Mouse (Mus musculus) lung, adult 18-20 months (tissue): Measurements from ENCODE around the gene Cep112.
A peak's percentile ranks its signal among the peaks of the same experiment; 100 is the strongest.

Experiments
- DNase-seq, 2 experiments: peaks; one replicate each; pipeline ENCODE4 v3.0.0; 2022; ENCODE audit warnings: mixed read lengths in 2 of 2

Gene Cep112

GRCm38 (mm10) chr11:108880546-108880945, 455.6 kb downstream of the Cep112 start:
- DNase-seq = peak; percentile 9 to 34

- DNase-seq = no peak
Observed at GRCm38 (mm10) chr11:108881662-108882061, 456.7 kb downstream of the Cep112 start.

GRCm38 (mm10) chr11:108885276-108885896, 460.4 kb downstream of the Cep112 start:
- DNase-seq = no peak

DNA sequence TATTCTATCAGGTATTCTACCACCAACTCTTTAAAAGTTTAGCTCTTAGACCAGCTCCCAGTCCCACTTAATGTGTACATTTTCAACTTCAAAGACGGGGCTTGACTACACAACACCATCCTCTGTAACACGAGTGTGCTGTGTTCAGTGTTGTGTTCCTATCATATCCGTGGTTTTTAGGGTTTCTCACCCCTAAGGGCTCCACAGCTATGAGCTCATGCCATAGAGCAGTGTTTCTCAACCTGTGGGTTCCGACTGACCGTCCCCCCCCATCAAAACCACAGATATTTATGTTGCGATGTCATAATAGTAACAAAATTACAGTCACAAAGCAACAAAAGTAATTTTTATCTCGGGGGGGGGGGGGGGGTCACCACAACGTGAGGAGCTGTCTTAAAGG, 461.1 kb downstream of the Cep112 start:
- no peak for DNase-seq

- peak; percentile 42 to 44 for DNase-seq
Observed at GRCm38 (mm10) chr11:108889121-108889520, 464.1 kb downstream of the Cep112 start.

DNA sequence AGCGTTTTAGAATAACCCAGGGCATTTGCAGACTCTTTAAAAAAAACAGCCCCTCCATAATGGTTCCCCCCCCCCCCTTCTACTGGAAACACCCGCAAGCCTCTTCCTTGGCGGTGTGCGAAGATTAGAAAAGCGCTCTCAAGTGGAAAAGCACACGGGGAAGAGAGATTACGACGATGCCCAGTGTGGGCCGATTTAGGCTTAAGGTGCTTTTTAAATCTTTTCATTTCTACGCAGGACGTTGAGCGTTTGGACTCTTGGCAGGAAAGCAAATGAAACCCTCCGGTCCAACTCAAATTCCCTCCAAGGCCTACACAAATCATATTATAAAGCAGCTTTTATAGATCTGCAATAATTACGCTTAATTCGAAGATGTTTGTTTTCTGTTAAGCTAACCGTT, 465.6 kb downstream of the Cep112 start:
- DNase-seq = no peak

- peak; percentile 18 to 32 for DNase-seq
Observed at GRCm38 (mm10) chr11:108891111-108891870, 466.3 kb downstream of the Cep112 start.

DNA sequence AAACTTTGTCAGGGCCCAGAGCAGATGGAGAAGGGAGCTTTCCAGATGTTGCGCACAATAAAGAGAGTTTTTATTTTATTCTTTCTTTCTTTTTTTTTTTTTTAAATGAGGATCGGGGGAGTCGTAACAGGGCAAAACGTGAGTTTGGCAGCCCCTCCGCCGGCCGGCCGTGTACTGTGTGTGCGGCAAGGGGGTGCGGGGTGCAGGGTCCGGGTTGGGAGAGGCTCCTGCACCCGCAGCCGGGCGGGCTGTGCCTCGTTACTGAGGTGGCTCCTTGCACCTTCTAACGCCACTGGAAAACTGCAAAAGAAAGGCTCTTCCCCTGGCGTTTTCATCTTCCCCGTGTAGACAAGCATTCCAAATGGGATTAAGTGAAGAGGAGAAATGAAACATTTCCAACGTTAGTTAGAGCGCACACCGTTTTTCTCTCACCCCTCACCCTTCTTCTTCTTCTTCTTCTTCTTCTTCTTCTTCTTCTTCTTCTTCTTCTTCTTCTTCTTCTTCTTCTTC, 466.9 kb downstream of the Cep112 start:
- no peak for DNase-seq

- DNase-seq = no peak
Observed at GRCm38 (mm10) chr11:108892406-108892805, 467.4 kb downstream of the Cep112 start.

DNA sequence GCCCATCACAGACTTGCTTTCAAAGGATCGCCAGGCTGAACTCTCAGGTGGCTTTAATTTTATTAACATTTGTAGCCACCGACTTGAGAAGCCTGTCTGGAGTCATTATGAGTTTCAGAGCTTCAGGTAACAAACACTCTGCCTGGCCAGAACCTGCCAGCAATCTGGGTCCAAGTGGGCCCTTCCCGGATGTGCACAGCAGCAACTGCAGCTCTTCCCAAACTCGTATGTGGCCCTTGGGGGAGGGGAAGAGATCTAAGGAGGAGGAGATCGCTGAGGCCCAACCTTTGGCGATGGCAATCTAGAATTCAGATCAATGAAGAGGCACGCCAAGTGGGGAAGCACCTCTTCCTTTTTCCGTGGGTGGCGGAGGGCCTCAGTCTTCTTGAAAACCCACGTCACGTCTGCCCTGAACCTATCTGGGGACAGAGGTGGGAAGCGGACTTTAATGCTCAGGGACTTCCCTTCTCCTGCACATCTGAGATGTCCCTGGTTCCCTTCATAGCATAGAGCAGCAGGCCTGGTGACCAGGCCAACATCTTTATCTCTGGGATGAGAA, 468.3 kb downstream of the Cep112 start:
- DNase-seq = no peak

GRCm38 (mm10) chr11:108893855-108894510, 469.0 kb downstream of the Cep112 start:
- DNase-seq = no peak

GRCm38 (mm10) chr11:108897034-108897433, 472.0 kb downstream of the Cep112 start:
- DNase-seq = no peak

GRCm38 (mm10) chr11:108898063-108898462, 473.1 kb downstream of the Cep112 start:
- DNase-seq = no peak

DNA sequence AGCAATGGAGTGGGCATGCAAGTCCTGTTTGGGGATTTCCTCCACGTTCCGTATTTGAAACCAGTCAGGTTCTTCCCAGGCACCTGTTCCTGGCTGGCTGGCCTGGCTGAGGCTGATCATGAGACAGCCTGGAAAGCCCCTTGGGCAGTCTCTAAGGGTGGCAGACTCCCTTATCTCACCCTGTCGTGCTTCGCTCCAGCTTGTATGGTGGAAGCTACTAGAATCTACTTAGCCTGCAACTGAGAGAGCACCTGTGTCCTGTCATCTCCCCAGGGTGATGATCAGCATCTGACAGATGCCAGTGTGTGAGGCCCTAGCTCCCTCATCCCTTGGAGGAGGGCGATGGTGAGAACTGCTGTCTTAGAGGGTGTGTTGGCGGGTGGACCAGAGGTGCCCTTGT, 473.5 kb downstream of the Cep112 start:
- DNase-seq = no peak

DNA sequence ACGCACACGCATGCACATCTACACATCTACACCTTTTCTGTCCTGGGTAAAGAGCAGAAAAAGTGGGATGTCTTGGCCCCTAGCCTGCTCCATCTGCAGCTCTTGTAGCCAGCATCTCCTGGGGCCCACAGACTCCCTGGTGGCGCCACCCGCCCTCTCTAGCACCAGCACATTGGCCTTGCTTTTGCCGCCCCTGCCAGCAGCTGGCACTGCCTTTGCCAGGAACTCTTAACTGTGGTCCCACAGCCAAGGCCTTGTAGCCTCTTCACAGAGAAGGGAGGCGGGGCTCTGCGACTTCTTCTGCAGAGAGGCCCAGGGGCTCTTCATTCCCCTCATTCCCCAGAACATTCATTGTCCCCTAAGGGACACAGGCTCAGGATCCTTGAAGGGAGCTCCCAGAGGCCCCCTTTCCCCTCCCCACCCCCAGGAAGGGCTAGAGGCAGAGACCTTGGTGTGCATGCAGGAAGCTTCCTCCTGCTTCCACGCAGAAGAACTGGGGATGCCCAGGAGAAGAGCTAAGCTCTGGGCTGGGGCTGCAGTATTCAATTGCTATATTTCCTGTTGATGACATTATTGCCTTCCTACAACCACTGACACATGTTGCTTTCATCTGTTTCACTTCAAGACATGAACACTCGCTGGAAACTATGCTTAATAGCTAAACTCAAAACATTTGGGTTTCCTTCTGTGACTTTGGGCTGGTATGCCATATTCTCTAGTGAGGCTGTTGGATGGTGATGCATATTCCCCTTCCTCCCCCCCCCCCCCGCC, 475.9 kb downstream of the Cep112 start:
- no peak for DNase-seq

DNA sequence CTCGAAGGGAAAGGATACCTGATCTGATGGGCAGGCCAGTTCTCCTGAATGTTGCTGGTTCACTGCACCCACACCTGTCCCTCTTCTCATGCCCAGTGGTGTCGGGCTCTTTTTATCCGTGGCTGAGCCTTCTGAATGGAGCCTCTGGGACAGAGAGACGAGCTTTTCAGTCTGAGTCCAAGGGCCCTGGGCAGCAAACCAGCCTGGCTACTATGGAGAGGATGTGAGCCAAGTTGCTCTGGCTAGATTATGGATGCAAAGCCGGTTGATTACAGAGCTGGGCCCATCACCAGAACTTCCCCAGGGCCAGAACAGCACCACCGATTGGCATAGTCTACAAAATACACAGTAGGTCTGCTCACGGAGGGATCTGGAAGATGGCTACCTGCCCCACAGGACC, 476.7 kb downstream of the Cep112 start:
- no peak for DNase-seq

GRCm38 (mm10) chr11:108902303-108902702, 477.3 kb downstream of the Cep112 start:
- no peak for DNase-seq

DNA sequence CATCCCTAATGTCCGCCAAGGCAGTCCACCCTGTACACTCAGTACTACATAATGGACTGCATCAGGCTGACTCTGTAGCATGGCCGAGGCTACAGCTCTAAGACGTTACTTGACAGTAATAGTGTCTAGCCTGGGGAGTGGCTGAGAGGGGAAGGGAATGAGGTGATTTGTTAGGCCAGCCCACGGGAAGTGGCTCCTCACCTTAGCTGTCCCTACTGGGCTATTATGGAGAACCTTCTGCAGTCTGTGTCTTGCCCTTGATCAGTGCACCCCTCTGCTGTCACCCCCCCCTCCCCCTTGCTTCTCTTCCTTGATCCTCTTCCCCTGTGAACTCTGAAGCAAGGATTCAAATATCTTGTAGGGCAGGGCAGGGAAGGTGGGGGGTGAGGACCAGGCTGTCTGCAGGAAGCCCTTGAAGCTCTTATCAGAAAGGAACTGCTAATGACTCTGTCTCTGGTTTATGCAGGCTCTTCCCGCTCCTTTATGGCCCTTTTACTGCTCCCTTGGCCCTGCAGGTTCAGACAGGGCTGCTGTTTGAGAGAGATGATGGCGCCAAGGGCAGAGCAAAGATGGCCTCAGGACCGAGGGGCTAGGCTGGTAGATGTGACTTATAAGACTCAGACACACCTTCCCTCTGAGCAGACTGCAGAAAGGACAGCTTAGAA, 481.7 kb downstream of the Cep112 start:
- no peak for DNase-seq

DNA sequence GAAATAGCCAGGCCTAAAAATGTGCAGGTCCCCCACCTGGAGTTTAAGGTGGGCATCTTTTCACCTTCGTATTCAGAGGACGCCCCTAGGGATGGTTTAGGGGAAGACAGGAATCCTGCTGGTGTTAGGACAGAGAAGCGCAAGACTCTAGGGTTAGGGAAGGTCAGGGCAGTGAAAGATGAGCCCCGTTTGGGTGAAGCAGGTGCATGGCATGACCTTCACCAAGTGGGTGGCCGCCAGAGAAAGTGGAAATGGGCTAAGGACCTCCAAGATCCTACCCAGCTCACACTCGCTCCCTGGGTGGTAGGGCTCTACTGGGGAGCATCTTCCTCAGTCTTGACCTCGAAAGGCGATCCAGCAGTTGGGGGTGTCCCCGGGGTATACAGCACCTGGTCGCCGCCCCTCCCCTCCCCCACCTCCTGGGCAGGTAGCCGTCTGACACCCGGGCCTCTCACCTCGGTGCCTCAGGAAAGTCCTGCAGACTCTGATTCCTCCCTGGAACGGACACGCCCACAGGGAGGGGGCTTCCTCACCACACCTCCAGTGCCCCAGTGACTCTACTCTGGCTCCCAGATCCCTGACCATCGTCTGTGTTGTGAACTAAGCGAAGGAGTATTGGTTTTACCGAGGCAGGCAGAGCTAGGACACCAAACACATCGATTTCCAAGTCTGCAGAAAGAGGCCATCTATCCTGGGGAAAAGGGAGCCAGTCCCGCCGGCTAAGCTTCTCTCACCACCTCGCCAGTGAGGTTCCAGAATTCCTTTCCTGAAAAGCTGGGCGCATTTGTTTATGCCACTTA, 484.6 kb downstream of the Cep112 start:
- DNase-seq = no peak
